Mouse (Mus musculus) heart, postnatal 0 days (tissue): ENCODE measurements at regions not wholly inside any gene's neighbourhood (a gene's known extent, or its start where the extent isn't known, plus 50 kb on each side); places are given as distances from the start of the nearest gene placed in this dataset.

Source experiments
- ATAC-seq: fragments of 200-750 bp; cut with Nextera tagmentation; 2 replicates; pipeline ENCODE4 v1.8.0; 2017; ENCODE audit warnings: low read depth, moderate number of reproducible peaks, moderate library complexity; ENCODE audit not compliant: insufficient read depth
- DNase-seq: peaks from one replicate; pipeline ENCODE4 v3.0.0-alpha.2; 2016; ENCODE audit warnings: low spot score
- H3K27ac ChIP-seq: fragments of 300-500 bp; sonication (generic); 2 replicates; pipeline ENCODE4 v1.5.1; 2014; ENCODE audit warnings: low read depth, mild to moderate bottlenecking
- H3K27me3 ChIP-seq: fragments of 300-500 bp; sonication (generic); 2 replicates; pipeline ENCODE4 v1.6.1; 2014; ENCODE audit warnings: low read length, mixed read lengths; ENCODE audit not compliant: control insufficient read depth, insufficient read depth
- H3K36me3 ChIP-seq: fragments of 300-500 bp; sonication (generic); replicated peaks from 2 replicates; pipeline ENCODE4 v1.6.1; 2014; ENCODE audit warnings: low read length, mixed read lengths; ENCODE audit not compliant: control insufficient read depth, insufficient read depth
- H3K4me1 ChIP-seq: fragments of 300-500 bp; sonication (generic); 2 replicates; pipeline ENCODE4 v1.6.1; 2014; ENCODE audit warnings: antibody characterized with exemption; ENCODE audit not compliant: control insufficient read depth, insufficient read depth
- H3K4me2 ChIP-seq: fragments of 300-500 bp; sonication (generic); 2 replicates; pipeline ENCODE4 v1.6.1; 2014; ENCODE audit warnings: low read depth, mild to moderate bottlenecking, low read length, moderate library complexity
- H3K4me3 ChIP-seq: fragments of 300-500 bp; sonication (generic); 2 replicates; pipeline ENCODE4 v1.5.1; 2014; ENCODE audit warnings: low read depth, low read length
- H3K9ac ChIP-seq: fragments of 300-500 bp; sonication (generic); replicated peaks from 2 replicates; pipeline ENCODE4 v1.6.1; 2014; ENCODE audit warnings: low read depth, low read length, mixed read lengths
- H3K9me3 ChIP-seq: fragments of 300-500 bp; sonication (generic); replicated peaks from 2 replicates; pipeline ENCODE4 v1.6.1; 2016; ENCODE audit warnings: low read length; ENCODE audit not compliant: control insufficient read depth
- CTCF ChIP-seq: IDR thresholded peaks from 2 replicates; pipeline ENCODE4 v1.5.1; 2016; ENCODE audit warnings: antibody characterized with exemption, control low read depth, low read depth
- EP300 ChIP-seq: IDR thresholded peaks from 2 replicates; pipeline ENCODE4 v1.6.1; 2016; ENCODE audit warnings: antibody characterized with exemption, low read depth
- WGBS: fragments of 180-500 bp; shearing (Covaris S2); extraction: QIAGEN DNeasy Blood & Tissue Kit; methylation state at CpG from one replicate; pipeline ENCODE4 v1.1.7; 2014; 5-methylcytosine and 5-hydroxymethylcytosine counted together

DNA sequence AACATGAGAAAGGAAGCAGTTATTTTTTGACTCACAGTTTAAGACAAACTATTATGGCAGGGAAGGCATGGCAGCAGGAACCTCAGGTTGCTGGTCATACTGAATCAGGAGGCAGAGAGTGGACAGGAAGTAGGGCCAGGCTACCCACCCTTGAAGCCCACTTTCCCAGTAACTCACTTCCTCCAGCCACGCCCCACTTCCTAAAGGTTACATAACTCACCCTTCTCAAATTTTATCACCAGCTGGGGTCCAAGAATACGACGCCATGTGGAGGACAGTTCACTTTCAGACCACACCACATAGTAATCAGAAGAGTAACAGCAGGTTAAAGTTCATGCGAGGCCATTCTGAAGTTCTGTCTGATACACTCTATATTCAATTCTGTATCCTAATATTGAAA is 101.8 kb downstream of the Ddx1 start:
- TF ChIP-seq CTCF: no peak
- TF ChIP-seq EP300: no peak
- no peak overlapping the region for H3K4me2 ChIP-seq
- no peak overlapping the region for H3K27ac ChIP-seq
- no peak overlapping the region for H3K4me3 ChIP-seq
- H3K36me3 ChIP-seq: no peaks in the 10 kb centered on the region
- peaks cover 4% of the 10 kb centered on the region; the same call in 1 of the 2 replicates for H3K4me1 ChIP-seq
- no peaks in the 10 kb centered on the region for H3K9me3 ChIP-seq
- H3K9ac ChIP-seq: no peak overlapping the region
- H3K27me3 ChIP-seq: no peaks in the 10 kb centered on the region
- DNase-seq (no peak), ATAC-seq (no peak)
- WGBS: 68% methylated on average over 4 of the region's 4 CpGs

DNA sequence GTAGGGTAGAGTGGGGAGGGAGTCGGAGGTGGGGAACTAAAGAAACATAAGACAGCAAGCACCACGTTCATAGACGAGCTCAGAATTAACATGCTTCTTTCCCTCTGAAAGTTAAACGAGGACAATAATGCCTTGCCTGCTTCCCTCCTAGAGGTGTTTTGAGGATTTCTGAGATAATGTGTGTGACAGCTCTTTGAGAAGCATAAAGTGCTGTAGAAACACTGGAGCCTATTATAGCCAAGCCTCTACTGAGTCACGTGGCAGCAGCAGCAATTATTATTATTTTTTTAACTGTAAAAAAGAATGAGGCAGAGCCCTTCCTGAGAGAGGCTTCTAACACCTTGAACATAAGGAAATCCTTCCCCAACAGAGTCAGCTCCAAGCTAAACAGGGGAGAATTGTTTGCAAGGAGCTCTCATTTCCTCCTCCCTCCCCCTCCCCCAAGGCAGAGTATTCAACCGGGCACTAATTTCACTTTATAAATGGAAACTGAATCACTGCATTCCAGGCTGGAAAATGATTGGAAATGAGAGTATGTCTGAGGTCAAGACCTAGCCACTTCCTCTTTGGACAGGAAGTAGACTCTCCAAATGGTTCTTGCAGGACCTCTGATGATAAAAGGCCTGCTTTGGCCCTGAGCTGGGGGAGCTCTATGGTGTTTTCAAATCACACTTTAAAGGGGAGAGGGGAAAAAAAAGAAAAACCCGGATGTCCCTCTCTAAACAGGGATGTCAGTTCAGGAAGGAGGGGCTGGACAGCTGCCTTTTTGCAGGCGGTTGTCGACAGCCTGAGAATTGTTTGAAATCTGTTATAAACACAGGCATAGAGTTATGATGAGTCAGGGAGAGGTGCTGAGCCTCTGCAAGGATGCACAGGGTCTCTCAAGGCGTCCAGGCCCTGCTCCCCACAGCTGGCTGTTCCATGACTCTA is 103.6 kb downstream of the Ddx1 start:
- Histone ChIP-seq H3K27me3 (no peaks in the 10 kb centered on the region), H3K27ac (peak overlapping the region; percentile 67), H3K9me3 (no peaks in the 10 kb centered on the region), H3K4me3 (no peak overlapping the region), H3K4me2 (no peak overlapping the region), H3K4me1 (peaks cover 4% of the 10 kb centered on the region; the same call in 1 of the 2 replicates), H3K36me3 (no peaks in the 10 kb centered on the region), H3K9ac (no peak overlapping the region)
- DNase-seq: peak; percentile 80
- peak; percentile 84 for ATAC-seq
- WGBS: 26% methylated on average over 10 of the region's 10 CpGs
- TF ChIP-seq CTCF (no peak), EP300 (peak; percentile 87)

DNA sequence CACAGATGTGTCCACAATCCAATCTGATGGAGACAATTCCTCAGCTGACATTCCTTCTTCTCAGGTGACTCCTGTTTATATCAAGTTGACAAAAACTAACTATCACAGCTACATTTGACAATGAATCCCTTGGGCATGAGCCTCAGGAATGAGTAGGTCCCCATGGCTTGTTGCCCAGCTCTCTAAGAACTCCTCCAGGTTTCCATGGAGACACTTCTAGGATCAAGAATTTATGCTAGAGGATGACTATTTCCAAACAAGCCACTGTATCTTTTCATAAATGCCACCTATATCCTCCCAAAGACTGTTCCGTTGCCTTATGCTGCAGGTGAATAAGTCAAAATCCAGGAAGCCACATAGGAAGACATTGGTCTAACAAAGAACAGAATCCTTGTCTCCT is 104.3 kb downstream of the Ddx1 start:
- Histone ChIP-seq H3K4me1 (peaks cover 4% of the 10 kb centered on the region; the same call in 1 of the 2 replicates), H3K27ac (no peak overlapping the region), H3K4me3 (no peak overlapping the region), H3K4me2 (no peak overlapping the region), H3K27me3 (no peaks in the 10 kb centered on the region), H3K36me3 (no peaks in the 10 kb centered on the region), H3K9ac (no peak overlapping the region), H3K9me3 (no peaks in the 10 kb centered on the region)
- ATAC-seq: no peak
- DNase-seq: no peak
- TF ChIP-seq CTCF: no peak
- TF ChIP-seq EP300: no peak
- WGBS: 63% methylated on average over 1 of the region's 1 CpGs

DNA sequence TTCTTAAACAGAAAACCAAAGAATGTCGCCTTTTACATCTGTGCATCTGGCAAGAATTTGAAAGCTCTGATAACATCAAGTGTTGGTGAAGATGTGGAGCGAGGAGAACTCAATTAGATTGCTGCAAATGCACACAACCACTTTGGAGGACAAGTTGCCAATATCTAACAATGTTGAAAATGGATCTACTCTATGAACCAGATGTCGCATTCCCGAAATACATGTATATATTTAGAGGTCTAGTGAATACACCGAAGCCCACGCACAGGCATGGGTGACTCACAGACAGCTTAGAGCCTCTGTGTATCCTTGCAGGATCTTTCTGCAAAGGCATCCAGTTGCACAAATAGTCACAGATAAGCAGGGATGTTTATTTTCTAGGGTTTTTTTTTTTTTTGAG is 108.4 kb downstream of the Ddx1 start:
- ATAC-seq (no peak), DNase-seq (no peak)
- no peak overlapping the region for H3K4me2 ChIP-seq
- TF ChIP-seq EP300: no peak
- TF ChIP-seq CTCF: no peak
- H3K9me3 ChIP-seq: no peaks in the 10 kb centered on the region
- 57% methylated on average over 6 of the region's 6 CpGs for WGBS
- H3K36me3 ChIP-seq: no peaks in the 10 kb centered on the region
- no peak overlapping the region for H3K4me3 ChIP-seq
- no peak overlapping the region for H3K27ac ChIP-seq
- no peak overlapping the region for H3K9ac ChIP-seq
- 0 out of 2 replicates have a peak, but pooled peaks cover under 1% of the 10 kb centered on the region for H3K4me1 ChIP-seq
- H3K27me3 ChIP-seq: no peaks in the 10 kb centered on the region

DNA sequence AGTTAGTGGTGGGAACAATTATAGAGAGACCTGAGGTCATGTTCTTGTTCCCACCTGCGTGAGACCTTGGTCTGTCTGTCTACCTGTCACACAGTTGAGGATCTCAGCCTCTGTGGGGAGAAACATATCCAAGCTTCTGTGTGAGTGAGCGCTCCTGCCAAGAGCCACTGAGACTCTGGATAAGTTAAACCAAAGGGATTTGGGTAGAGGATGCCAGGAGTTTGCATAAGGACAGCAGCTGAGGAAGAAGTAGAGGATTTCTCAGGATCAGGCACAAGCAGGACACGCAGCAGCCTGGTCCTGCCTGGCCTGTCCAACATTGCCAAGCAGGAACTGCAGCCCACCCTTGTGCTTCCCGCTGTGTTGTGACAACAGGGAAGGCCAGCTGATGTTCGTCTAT is 109.8 kb downstream of the Ddx1 start:
- Histone ChIP-seq H3K4me3 (no peak overlapping the region), H3K9ac (no peak overlapping the region), H3K27me3 (no peaks in the 10 kb centered on the region), H3K4me2 (no peak overlapping the region), H3K27ac (no peak overlapping the region), H3K9me3 (no peaks in the 10 kb centered on the region), H3K36me3 (no peaks in the 10 kb centered on the region), H3K4me1 (no peaks in the 10 kb centered on the region)
- DNase-seq: no peak
- TF ChIP-seq EP300 (no peak), CTCF (no peak)
- no peak for ATAC-seq
- WGBS: 65% methylated on average over 5 of the region's 5 CpGs
